Mouse (Mus musculus) common myeloid progenitor, adult 5-6 weeks (primary cell): ENCODE results near the gene Clpx. TPM values are rescaled to one million over a fixed set of nuclear protein-coding genes. Genes with fewer than 3 reads are reported as not detected.
"Not testable (repeated sequence)": the region's sequence is repeated elsewhere in the genome, so short reads cannot be mapped to it uniquely, and the experiment has no call there.

ENCODE experiments used
- ATAC-seq: replicated peaks from 2 replicates; pipeline ENCODE4 v1.8.0; 2016; ENCODE audit warnings: low read depth, mild to moderate bottlenecking, moderate TSS enrichment, inconsistent platforms; ENCODE audit not compliant: poor library complexity, severe bottlenecking
- total RNA-seq: library from RNA; stranded (forward); fragments of 200-1000, 187-1606 nt; gene quantifications from 2 replicates; pipeline ENCODE4 v1.2.3, GENCODE M21; 2017

Clpx gene
- total RNA-seq, 1 experiment from 2014 or later: 53.4 TPM

DNA sequence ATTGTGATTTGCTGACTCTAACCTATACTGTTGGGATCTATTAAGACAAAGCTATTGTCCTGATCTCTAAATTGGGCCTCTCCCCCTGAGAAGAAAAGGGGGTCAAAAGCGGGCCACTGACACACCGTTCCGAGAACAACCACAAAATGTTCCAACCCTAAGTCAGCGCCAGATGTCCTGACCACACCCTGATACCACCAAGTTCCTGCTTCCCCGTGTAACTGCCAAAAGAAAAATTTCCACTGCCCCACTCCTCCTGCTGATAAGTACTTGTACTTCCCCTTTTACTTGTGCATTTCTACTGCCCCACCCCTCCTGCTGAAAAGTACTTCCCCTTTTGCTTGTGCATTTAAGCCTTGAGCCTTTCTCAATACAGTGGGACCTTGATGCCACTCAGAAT is 5.8 kb upstream of the Clpx start:
- not testable (repeated sequence) for ATAC-seq

DNA sequence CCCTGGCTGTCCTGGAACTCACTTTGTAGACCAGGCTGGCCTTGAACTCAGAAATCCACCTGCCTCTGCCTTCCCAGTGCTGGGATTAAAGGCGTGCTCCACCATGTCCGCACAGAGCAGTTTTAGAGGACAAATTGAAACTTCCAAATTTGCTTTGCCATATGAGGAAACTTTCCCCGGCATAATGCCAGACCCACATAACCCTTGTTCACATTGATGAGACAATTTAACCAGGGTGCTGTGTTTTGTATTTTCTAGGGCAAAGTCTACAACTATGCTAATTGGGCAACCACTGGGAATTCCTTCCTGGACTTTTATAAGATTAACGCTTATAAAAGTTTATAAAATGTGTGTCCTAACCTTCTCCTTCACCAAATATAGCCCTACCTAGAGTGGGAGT is 4.1 kb upstream of the Clpx start:
- no peak for ATAC-seq

DNA sequence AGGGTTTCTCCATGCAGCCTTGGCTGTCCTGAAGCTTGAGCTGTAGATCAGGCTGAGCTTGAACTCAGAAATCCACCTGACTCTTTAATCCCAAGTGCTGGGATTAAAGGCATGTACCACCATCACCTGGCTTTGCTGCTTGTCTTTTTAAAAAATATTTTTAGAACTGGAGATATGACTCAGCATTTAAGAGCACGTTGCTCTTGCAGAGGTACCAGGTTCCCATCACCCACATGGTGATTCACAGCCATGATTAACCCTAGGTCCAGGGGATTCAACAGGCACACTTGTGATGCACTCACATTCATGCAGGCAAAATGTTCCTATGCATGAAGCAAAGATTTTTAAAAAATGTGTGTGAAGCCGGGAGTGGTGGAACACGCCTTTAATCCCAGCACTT is 1.6 kb upstream of the Clpx start:
- no peak for ATAC-seq

DNA sequence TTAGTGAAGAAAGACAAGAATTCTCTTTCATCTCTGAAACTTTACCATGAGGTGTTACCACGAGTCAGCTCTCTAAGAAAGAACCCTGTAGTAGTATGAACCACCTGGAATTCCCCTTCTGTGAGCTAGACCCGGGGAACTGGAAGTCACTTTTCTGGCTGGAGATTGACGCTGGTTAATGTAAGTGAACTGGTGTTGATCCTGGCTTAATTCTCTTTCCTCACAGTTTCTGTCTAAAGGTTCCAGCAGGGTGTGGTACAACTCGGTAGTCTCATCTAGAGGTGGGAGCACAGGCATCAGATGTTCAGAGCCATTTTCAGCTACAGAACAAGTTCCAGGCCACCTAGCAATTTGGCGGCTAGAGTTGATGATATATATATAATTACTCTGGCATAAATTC is 941 bp upstream of the Clpx start:
- no peak for ATAC-seq

DNA sequence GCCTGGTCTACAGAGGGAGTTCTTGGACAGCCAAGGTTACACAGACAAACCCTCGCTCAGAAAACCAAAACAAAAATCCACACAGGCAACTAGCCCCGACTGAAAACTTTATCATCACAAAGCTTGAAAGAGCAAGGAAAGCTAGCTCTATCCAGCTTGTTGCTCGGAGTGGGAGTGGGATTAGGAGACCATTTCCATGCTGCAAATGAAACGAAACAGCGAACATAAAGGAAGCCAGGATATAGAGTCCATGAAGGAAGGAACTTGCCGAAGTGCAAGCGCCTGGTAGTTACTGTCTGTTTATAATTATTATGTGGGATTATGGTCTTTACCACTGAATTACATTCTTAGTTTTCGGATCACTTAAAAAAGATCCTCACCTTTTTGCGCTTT is 484 bp upstream of the Clpx start:
- ATAC-seq: no peak

DNA sequence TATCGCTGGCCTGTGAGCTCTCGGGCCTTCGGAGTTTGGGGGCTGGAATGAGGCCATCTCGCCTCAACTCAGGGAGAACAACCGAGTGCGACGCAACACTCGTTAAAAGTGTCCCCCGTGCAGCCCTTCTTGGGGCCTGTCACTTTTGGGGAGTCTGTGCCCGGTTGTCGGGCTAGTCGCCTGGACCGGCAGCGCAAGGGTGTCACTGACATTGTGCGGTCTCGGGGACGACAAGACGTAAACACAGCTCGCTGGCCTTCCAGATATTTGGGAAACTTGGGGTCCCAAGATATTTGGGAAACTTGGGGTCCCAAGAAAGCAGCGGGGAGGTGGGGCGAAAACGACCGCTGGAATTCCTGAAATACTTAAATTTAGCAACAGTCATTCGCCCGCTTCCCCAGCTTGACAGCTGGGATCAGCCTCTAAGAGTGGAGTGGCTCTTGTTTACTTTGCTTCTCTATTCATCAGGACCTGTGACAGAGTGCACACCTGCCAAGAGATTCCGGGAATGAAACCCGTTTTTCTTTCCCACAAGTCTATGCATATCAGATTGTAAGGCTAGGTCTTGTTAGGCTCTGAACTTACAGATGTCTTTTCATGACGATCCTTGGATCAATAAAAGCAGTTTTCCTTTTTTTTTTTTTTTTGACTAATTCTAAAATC is 787 bp downstream of the Clpx start:
- ATAC-seq: no peak

DNA sequence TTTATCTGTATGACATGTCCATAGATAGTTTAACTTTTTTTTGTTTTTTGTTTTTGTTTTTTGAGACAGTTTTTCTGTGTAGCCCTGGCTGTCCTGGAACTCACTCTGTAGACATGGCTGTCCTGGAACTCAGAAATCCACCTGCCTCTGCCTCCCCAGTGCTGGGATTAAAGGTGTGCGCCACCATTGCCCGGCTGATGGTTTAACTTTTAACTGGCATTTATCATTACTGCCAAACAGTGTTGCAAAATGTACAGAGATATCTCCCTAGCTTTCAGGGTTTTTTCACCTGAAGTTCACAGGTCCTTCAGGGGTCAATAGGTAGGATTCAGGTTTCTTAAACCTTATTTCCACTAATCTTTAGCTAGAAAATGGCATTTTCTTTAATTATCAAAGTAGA is 3.0 kb downstream of the Clpx start:
- no peak for ATAC-seq

DNA sequence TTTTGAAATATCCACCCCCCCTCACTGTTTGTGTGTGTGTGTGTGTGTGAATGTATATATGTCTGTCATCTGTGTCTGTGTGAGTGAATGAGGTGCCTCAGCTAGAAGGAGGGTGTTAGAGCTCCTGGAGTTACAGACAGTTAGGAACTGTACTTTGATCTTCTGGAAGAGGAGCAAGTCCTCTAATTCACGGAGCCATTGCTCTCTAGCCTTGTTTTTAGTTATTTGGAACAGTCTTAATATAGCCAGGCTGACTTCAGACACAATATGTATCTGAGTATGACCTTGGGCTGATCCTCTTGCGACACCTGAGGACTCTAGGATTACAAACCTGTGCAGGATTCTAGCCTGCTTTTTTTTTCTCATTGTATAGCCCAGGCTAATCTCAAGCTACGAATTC is 4.7 kb downstream of the Clpx start:
- ATAC-seq: no peak

DNA sequence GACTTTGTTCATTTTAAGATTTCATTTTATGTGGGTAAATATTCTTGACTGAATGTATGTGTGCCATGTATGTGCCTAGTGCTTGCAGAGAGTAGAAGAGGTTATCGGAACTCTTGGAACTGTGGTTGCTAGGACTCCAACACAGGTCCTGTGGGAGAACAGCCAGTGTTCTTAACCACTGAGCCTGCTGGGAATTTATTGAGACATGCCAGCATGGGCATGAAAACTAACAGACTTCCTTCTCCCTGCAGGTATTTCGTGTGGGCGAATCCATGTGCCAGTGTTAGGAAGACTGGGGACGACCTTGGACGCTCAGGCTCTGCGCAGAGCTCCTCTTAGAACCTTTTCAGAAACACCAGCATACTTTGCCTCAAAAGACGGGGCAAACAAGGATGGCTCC is 5.6 kb downstream of the Clpx start:
- ATAC-seq: no peak

DNA sequence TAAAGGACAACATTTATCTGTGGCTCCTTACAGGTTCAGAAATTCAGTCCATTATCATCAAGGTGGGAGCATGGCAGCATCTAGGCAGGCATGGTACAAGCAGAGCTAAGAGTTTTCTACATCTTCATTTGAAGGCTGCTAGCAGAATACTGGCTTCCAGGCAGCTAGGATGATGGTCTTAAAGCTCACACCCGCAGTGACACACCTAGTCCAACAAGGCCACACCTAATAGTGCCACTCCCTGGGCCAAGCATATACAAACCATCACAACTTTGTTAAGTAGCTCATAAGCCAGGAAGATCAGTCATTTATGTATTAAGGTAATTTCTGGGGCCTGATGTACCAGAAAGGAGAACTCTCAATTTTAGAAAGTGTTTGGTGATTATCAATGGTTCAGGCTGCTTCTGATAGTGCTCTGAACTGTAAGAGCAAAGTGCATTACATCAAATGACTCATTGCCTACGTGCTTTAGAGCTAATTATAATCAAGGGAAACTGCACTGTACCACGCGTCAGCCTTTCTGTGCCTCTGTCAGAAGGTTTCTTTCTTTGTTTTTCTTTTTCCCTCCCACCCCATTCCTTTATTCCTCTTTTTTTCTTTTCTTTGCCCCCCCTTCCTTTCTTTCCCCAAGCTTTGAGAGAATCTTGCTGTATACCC is 8.4 kb downstream of the Clpx start:
- no peak for ATAC-seq

DNA sequence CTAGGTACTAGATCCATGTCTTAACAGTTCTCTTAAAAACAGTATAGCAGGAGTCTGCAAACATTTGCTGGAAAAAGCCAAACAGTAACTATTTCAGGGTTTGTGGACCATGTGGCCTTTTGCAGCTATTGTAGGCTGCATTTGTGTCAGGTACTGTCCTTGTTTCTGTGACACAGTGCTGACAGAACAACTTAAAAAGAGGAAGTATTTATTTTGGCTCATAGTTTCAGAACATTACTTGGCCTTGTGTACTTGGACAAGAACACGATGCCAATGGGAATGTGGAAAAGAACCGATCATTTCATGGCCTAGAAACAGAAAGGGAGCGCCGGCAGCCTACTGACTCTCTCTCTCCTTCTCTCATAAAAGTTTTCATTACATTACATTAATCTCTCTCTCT is 9.5 kb downstream of the Clpx start:
- ATAC-seq: no peak

DNA sequence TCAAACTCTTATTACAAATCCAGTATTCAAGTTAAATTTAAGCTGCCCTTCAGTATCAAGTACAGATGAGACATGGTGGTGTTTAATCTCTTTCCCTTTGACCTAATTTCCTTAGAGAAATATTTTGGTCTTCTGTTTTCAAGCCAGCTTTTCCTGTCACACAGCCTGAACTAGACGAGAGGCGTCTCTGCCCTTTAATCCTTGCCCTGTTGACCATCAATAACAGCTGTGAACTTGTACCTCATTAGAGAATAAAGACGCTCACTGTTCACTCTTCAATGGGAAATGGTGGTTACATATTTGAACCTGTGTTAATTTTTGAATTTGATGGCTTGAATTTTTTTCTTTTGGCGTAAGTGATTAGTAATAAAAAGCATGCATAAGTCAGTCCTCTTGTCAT is 10.2 kb downstream of the Clpx start:
- no peak for ATAC-seq

DNA sequence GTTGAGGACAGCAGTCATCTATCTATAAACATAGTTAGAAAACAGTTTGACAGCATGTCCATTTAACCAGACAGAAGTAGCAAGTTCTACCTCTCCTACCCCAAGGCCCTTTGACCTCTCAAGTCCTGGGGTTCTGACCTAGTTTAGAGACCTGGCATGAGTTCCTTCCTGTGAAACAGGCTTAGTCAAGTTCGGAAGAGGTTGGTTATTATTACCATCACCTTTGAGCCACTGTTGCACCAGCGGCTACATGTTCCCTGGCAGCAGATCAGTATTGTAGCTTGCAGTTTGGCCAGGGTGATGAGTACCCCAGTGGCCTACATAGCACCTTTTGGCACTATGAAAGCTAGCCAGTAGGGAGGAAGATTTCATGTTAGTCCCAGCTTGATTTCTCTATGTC is 12.6 kb downstream of the Clpx start:
- no peak for ATAC-seq

DNA sequence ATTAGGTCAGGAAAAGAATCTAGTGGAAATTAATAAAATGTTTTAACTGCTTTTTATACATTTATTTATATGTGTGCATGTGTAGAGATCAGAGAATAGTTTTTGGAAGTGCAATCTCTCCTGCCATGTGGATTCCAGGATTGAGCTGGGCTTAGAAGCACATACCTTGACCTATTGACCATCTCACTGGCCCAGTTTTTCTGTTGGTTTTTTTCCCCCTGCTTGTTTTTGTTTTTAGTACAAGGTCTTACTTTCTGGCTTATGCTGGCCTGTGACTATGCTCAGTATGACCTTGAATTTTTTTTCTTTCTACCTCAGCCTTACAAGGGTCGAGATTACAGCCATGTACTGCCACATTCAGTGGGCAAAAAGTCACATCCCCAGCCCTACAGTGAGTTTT is 14.0 kb downstream of the Clpx start:
- ATAC-seq: no peak

DNA sequence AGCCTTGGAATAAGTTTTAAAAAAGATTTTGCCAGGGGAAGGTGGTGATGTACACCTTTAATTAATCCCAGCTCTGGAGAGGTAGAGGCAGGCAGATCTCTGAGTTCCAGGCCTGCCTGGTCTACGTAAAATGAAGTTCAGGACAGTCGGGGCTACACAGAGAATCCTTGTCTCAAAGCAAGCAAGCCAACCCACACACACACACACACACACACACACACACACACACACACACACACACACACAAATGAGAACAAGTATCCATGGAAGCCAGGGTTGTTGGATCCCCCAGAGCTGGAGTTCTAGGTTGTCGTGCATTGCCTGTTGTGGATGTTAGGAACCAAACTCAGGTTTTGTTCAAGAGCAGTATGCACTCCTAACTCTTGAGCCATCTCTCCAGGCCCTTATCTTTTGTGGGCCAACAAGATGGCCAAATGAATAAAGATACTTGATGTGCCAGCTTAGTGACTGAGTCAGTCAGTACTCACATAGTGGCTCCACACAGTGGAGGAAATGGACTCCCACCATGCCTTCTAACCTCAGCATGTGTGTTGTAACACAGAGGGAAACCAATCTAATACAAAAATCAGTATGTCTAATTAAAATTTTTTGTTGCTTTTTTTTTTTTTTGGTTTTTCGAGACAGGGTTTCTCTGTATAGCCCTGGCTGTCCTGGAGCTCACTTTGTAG is 18.8 kb downstream of the Clpx start:
- no peak for ATAC-seq

DNA sequence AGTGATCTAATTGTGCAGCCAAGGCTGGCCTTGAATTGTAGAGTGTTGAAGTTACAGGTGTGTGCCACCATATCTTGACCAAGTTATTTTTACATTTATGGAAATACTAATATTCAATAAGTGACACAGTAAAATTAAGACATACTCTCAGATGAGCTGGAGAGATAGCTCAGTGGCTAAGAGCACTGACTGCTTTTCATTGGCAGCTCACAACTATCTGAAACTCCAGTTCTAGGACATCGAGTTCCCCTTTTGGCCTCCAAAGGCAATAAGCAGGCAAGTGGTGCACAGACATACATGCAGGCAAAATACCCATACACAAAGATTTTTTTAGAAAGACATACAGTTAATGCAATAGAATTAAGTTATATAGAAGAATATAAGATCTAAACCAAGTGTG is 19.8 kb downstream of the Clpx start:
- no peak for ATAC-seq

DNA sequence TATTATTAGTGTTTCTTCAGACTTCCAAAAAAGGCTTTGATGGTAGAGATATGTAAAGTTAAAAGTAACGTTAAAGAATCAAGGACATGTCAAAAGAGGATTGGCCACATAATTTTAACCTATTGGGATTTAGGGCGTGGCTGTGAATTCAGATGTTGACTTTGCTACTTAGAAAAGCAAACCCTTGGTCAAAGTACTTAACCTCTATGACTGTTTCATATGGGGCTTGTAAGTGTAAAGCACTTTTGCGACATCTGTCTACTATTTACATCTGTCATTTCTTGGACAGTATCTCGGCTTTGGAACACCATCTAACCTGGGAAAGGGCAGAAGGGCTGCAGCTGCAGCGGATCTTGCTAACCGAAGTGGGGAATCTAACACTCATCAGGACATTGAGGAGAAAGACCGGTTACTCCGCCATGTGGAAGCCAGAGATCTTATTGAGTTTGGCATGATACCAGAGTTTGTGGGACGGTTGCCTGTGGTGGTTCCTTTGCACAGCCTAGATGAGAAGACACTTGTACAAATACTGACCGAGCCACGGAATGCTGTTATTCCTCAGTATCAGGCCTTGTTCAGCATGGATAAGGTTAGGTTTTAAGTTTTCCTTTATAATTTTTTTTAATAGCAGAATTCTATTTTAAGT is 28.3 kb downstream of the Clpx start:
- no peak for ATAC-seq

DNA sequence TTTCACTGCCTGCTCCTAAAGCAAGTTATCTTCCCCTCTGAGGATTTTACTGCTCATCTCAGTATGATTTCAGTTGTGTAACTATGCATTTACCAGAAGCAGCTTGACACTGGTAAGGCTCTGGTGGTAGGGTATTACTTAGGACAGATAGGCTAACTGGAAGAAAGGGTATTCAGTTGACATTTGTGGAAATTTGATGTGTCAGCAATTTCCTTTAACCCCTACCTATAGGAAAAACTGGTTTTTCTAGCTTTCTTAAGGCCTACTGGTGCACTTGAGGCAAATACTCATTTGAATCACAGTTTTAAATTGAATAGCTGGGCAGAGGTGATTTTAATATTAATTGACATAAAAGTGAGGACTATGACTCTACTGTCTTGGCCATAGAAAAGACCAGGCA is 31.9 kb downstream of the Clpx start:
- ATAC-seq: no peak

DNA sequence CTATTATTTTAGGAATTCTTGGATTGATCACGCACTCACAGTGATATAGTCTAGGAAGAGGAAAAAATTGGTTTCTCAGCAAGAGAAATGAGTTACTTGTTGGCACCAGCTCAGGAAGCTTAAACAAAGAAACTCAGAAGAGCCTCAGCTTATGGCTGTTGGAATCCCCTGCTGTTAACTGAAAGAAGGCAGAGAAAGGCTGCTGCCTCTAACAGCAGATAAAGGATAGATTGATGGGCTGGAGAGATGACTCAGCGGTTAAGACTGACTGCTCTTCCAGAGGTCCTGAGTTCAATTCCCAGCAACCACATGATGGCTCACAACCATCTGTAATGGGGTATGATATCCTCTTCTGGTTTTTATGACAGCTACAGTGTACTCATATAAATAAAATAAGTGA is 33.3 kb downstream of the Clpx start:
- no peak for ATAC-seq

DNA sequence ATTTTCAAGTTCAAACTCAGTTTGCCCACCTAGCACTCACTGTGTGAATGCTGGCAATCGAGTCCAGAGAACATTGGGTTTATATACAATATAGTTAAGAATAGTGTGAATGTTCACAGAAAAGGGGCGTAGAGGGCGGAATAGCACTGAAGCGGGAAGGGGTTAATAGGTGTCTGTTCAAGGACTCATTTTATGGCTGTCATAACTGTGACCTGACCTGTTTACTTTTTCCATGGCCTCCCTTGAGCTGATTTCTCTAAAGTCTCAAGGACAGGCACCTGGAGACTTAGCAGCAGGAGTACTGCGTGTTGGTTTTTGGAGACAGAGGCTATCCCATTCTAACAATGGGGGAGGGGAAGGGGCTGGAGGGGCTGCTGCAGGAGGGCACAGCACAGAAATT is 39.9 kb downstream of the Clpx start:
- ATAC-seq: no peak

DNA sequence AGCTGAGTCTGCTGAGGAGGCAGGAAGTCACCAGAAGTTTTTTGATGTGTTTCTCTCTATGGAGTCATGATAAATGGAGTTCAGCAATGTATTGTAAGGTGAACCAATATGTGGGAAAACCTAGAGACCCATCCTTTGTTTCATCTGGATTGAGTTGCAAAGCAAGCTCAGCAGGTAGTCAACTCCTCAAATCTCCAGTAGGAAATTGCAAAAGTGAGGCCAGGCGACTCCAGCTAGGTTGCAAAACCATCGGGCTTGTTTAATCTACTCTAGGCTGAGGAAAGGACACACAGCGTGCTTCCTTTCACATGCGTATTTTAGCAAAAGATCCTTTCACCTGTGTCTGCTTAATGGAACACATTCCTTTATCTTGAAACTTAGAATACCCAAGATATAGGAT is 45.1 kb downstream of the Clpx start:
- no peak for ATAC-seq
